Mouse (Mus musculus) retina, embryonic 14.5 days (tissue): ENCODE results near the gene Slc39a9.

Experiments
- DNase-seq: peaks from one replicate; pipeline ENCODE4 v3.0.0-alpha.2; 2015; ENCODE audit warnings: low spot score

Gene Slc39a9

DNA sequence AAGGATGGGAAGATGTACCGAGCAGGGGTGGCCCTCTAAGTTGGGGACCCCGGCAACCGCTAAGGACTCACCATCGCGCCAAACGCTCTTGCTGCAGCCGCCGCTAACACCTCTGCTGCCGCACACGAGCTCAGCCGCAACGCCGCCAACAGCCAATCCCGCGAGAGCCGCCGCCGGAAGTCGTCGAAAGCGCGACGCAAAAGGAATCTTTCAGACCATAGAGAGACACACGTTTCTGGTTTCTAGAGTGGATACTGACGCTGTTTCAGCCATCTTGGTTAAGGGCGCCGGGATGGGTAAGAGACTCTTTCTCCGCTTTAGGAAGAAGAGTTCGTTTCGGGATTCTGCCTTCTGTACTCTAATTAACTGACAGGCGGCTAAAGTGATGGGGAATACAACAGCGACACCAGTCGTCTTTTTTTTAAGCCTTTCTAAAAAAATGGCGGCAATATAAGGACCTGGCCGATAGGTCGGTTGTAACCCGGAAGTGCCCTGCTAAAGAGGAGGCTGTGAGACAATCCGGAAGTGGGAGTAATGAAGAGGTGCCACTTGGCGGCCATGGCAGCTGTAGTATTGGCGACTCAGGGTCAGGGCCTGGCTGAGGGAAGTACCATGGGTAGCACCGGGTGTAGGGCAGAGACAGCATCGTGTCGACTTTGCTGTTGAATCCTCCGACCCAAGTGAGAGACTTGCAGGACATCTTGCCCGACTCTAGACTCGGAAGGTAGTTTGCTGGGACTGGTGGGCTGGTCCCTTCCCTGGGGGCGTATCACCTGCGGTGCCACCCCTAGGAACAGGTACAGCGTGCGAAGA is at the start of gene Slc39a9, which contains the start of gene Erh:
TSS of gene Slc39a9 (plus strand) at position 191 of the 813 bp plus-strand sequence.
TSS of gene Erh (minus strand) at position 649 of the 813 bp plus-strand sequence.
- peak; percentile 97 for DNase-seq

DNA sequence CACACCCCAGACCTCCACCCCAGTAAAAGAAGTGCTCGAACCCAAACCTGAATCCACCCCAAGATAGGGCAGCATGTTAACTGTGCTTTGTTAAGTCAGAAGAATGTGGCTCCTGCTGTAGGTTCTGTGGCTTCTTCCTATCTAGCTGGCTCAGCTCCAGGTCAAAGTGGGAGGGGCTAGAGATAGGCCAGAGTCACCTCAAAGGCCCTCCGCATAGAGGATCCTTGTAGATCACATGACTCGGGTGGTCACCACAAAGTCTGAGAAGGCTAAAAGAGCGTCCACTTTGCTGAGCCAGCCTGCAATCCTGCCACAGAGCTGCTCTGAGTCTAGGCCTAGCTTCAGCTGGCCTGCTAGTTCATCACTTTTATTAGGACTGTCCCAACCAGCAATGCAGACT is 49.5 kb upstream of the Slc39a9 start:
- no peak for DNase-seq

DNA sequence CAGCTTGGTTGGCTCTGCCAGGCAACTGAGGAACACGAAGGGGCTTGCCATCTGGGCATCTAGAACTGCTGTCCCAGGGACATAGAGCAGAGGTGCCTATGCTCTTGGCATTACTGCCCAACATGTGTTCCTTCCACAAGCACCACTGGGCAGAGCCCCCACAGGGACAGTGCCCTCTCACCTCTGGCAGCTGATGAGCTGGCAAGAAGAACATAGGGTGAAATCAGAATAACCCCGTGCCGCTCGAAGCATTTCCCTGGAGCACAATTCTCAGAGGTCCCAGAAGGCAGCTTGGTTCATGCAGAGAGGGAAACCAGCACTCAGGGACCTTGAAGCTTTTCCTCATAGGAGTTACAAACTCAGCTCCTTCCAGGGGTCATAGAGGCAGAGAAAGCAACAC is 48.9 kb upstream of the Slc39a9 start:
- no peak for DNase-seq

DNA sequence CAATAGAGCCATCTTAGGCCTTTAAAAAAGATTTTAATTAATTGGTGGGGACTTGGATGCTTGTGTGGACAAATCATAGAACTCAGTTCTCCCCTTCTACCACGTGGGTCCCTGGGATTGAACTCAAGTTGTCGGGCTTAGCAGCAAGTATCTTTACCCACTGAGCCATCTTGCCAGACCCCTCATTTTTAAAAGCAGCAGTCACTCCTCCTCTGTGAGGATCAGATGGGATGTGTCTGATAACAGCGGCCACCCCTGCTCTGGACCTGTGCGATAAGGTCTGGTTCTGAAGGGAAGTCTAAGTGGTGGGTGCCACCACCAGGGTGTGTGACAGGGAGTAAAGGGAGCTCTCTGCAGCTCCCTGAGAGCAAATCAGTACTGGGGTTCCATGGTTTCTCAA is 48.1 kb upstream of the Slc39a9 start:
- no peak for DNase-seq

GRCm38 (mm10) chr12:80595968-80596367 is 47.7 kb upstream of the Slc39a9 start:
- no peak for DNase-seq

- no peak for DNase-seq
These were observed 45.4 kb upstream of the Slc39a9 start for GRCm38 (mm10) chr12:80598236-80598635.

DNA sequence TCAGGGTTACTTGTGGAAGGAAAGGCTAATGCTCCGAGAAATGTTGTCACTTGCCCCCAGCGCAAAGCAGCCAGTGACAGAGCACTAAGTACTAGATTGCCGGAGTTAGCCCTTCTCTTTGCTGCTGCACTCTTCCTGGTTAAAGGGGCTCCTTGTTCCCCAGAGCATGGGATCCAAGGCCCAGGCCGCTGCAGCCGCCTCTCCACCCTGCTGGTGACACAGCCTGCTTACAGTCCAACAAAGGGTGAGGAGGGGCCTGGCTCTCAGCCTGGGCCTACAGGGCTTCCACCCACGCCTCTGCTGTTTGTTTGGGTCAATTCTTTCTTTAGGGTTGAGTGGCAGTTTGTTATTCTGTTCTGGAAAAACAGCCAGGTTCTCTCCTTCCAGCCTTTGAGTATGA is 44.9 kb upstream of the Slc39a9 start:
- no peak for DNase-seq

- DNase-seq = no peak
These were observed 42.0 kb upstream of the Slc39a9 start for GRCm38 (mm10) chr12:80601597-80602269.

GRCm38 (mm10) chr12:80602432-80602831 is 41.3 kb upstream of the Slc39a9 start:
- DNase-seq = no peak

DNA sequence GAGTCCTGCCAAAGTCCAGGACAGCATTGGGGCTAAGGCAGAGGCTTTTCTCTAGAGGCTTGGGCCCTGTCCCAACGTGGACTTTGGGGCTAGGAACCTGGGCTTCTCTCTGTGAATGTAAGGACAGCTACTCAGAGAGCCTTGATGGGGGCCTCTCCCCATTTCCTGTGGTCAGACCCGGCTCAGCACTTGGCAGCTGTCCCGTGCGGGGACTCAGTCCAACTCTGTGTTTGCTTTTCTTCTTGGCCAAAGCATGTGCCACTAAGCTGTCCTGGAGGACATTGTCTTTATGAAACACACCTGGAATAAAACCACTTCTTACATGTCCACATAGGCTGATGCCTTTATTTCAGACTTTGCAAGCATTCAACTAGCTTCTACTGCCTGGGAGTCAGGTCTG is 40.1 kb upstream of the Slc39a9 start:
- no peak for DNase-seq

DNA sequence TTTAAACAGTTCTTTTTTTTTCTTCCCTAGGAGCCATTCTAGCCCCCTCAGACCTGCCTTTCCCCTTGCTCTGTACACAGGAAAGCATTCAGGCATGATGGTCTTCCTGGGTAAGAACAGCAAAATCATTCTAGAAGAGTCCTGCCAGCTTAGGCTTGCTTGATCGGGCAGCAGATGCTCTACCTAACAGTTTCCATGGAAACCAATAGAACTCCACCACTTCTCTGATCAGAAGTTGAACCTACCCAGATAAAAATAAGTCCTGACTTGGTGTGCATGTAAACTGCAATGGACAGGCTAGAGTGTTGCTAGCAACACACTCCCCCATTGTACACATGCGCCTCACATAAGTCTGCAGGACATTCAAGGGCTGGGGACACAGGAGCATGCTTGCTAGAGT is 39.5 kb upstream of the Slc39a9 start:
- DNase-seq = no peak

DNA sequence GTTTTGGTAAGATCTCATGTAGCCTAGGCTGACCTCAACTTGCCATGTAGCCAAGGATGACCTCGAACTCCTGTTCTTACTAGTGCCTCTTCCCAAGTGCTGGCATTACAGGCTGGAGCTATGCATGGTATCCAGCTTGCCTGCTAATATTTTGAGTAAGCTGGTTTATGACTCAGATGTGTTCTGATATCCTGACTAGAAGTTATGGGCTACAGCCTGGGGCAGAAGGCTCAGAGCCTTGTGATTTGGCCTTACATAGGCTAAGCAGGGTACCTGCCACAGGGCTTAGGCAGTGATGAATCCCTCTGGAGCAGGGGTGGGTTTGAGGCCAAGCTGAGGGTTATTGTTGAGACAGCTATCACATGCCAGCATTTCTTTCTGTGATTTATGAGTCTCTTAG is 35.1 kb upstream of the Slc39a9 start:
- no peak for DNase-seq

DNA sequence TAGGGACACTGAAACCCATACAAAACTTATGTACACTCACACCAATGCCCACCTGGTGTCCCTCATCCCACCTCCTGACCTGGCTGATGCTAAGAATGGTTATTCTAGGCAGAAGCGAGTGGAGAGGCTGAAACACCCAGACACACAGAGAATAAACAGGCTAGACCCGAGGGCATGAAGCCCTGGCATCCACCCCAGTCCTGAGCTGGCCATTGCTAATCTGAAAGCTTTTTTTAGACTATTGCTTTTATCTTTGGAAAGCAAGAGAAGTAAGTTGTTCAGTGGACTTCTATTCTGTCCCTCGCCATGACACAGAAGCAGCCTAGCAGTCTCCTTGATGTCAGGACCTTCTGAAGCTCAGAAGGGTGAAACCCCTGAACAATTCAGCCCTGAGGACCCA is 33.8 kb upstream of the Slc39a9 start:
- no peak for DNase-seq

GRCm38 (mm10) chr12:80612113-80612791 is 31.4 kb upstream of the Slc39a9 start:
- DNase-seq = no peak

GRCm38 (mm10) chr12:80615371-80616257 is 28.1 kb upstream of the Slc39a9 start:
- DNase-seq = no peak

GRCm38 (mm10) chr12:80620501-80620900 is 23.2 kb upstream of the Slc39a9 start:
- DNase-seq = no peak

DNA sequence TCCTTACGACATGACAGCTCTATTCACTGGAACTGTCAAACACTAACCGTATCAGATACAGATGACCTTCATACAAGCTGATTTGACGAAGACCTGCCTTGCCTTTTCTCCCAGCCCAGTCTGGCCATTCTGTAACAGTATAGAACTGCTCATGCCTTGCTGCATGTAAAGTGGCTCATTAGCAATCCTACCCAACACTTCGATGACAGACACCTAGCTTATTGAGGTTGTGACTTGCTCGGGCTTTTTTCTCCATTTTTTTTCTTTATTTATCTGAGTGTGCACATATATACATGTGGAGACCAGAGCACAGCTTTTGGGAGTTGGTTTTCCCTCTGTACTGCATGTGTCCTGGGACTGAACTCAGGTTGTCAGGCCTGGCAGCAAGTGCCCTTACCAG is 11.9 kb upstream of the Slc39a9 start:
- no peak for DNase-seq

- peak; percentile 67 for DNase-seq
These were observed 674 bp upstream of the Slc39a9 start for GRCm38 (mm10) chr12:80642725-80643692.

GRCm38 (mm10) chr12:80644506-80644868 is 804 bp downstream of the Slc39a9 start:
- peak; percentile 6 for DNase-seq

DNA sequence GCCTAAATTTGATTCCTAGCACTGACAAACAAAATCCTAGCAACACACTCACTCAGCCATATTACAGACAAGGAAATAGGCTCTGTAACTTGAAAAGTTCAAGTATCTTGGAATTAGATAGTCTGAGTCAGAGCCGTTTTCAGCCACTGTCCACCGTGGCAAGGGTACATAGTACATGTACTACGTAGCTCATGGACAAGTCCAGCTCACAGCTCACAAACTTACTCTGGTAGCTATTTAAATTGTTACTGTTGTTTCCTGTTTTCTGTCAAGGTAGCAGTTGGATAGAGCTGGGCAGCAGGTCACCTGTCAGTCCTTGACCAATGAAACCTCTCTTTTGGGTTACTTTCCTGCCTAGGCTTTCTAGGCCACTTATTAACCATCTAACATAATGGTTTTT is 2.7 kb downstream of the Slc39a9 start:
- DNase-seq = no peak
